Mouse (Mus musculus) adrenal gland, adult 2 months (tissue): ENCODE data around the gene Ect2l. TPM values are rescaled to one million over a fixed set of nuclear protein-coding genes. Genes with fewer than 3 reads are reported as not detected.
"Not testable (repeated sequence)": the region's sequence is repeated elsewhere in the genome, so short reads cannot be mapped to it uniquely, and the experiment has no call there.

ENCODE experiments used
- DNase-seq: peaks from one replicate; pipeline ENCODE4 v3.0.0; 2021
- polyA plus RNA-seq: library from polyadenylated mRNA; depleted of rRNA; stranded (reverse); fragments of >200 nt; gene quantifications from 2 replicates; pipeline ENCODE4 v1.2.3, GENCODE M21; 2012
- total RNA-seq, 2 experiments: library from RNA; stranded (reverse); gene quantifications; 2 replicates each; pipeline ENCODE4 v1.2.3; 2021

Ect2l gene
- total and polyA plus RNA-seq, 3 experiments, result not detected

GRCm38 (mm10) chr10:18191706-18192105 lies 19.0 kb downstream of the Ect2l start:
- no peak for DNase-seq

GRCm38 (mm10) chr10:18189498-18189897 lies 21.2 kb downstream of the Ect2l start:
- no peak for DNase-seq

GRCm38 (mm10) chr10:18188564-18188963 lies 22.1 kb downstream of the Ect2l start:
- no peak for DNase-seq

GRCm38 (mm10) chr10:18182246-18182645 lies 28.4 kb downstream of the Ect2l start:
- DNase-seq, result no peak

- DNase-seq, result no peak
Measured at GRCm38 (mm10) chr10:18177304-18177703, 33.4 kb downstream of the Ect2l start.

- DNase-seq, result no peak
Measured at GRCm38 (mm10) chr10:18176722-18177121, 34.0 kb downstream of the Ect2l start.

GRCm38 (mm10) chr10:18175087-18175486 lies 35.6 kb downstream of the Ect2l start:
- no peak for DNase-seq

GRCm38 (mm10) chr10:18162435-18162971 lies 48.2 kb downstream of the Ect2l start:
- no peak for DNase-seq

GRCm38 (mm10) chr10:18147224-18147623 lies 63.5 kb downstream of the Ect2l start:
- no peak for DNase-seq

- no peak for DNase-seq
Measured at GRCm38 (mm10) chr10:18142231-18142630, 68.5 kb downstream of the Ect2l start.

GRCm38 (mm10) chr10:18141389-18141788 lies 69.3 kb downstream of the Ect2l start:
- no peak for DNase-seq

GRCm38 (mm10) chr10:18139615-18140014 lies 71.1 kb downstream of the Ect2l start:
- DNase-seq, result no peak

- not testable (repeated sequence) for DNase-seq
Measured at GRCm38 (mm10) chr10:18138853-18139503, 71.7 kb downstream of the Ect2l start.

- no peak for DNase-seq
Measured at GRCm38 (mm10) chr10:18131666-18132650, 78.7 kb downstream of the Ect2l start.

GRCm38 (mm10) chr10:18130276-18130675 lies 80.4 kb downstream of the Ect2l start:
- no peak for DNase-seq

GRCm38 (mm10) chr10:18118336-18118735 lies 92.4 kb downstream of the Ect2l start:
- no peak for DNase-seq

- no peak for DNase-seq
Measured at GRCm38 (mm10) chr10:18113473-18114093, 97.1 kb downstream of the Ect2l start.

GRCm38 (mm10) chr10:18110940-18111339 lies 99.8 kb downstream of the Ect2l start:
- DNase-seq, result no peak

GRCm38 (mm10) chr10:18107471-18107870 lies 103.2 kb downstream of the Ect2l start:
- no peak for DNase-seq

- DNase-seq, result no peak
Measured at GRCm38 (mm10) chr10:18102166-18102565, 108.5 kb downstream of the Ect2l start.

GRCm38 (mm10) chr10:18090691-18091090 lies 120.0 kb downstream of the Ect2l start:
- DNase-seq, result no peak

- DNase-seq, result no peak
Measured at GRCm38 (mm10) chr10:18082772-18083171, 127.9 kb downstream of the Ect2l start.
